8 mouse cellular contexts compared by ENCODE assay signal in the genomic region with DNA sequence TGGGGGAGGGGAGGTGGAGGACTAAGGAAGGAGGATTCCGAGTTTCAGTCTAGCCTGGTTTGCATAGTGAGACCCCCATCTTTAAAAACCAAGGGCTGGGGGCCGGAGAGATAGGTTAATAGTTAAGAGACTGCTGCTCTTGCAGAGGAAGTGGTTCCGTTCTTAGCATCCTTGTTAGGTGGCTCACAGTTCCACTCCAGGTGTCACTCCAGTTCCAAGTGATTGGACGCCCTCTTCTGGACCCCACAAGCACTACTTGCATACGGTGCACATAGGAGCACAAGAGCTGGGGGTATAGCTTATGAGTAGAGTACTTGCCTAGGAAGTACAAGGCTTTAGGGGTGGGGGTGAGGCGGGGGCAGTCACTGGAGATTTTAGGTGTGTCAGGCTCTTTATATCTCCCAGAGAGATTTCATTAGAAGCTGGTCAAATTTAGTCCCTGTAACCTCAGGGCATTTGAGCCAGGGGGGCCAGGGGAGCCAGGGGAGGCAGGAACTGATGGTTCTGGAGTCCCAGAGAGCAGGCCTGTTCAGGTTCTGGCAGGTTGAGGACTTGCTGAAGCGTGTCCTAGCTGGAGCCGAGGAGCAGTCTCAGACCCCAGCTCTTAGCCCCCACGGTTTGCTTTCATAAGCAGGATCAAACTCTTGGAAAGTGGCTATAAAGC. TPM values are rescaled to one million over a fixed set of nuclear protein-coding genes. Genes with fewer than 3 reads are reported as not detected.
DNase-seq lines count a peak whose midpoint lies in the region; ATAC-seq and TF ChIP-seq lines count a peak whose summit lies in the region.

No protein-coding gene starts in this region.

- 20% methylated on average over 9 of the region's 9 CpGs for WGBS in forebrain, embryonic 15.5 days
- 37% methylated on average over 9 of the region's 9 CpGs for WGBS in intestine, postnatal 0 days
- WGBS in liver, embryonic 15.5 days (ENCODE audit: insufficient replicate concordance) = 13% methylated on average over 9 of the region's 9 CpGs

- H3K27ac ChIP-seq in forebrain, embryonic 15.5 days (replicated peaks) = no peak overlapping the region
- no peak overlapping the region for H3K27ac ChIP-seq in intestine, postnatal 0 days (ENCODE audit: low read depth, low read length)
- H3K27ac ChIP-seq in liver, embryonic 15.5 days (replicated peaks) = no peak overlapping the region

- peak overlapping the region; percentile 68 for H3K4me3 ChIP-seq in forebrain, embryonic 15.5 days
- peak overlapping the region; percentile 85 for H3K4me3 ChIP-seq in intestine, postnatal 0 days (ENCODE audit: low read depth, low read length)
- peak overlapping the region; percentile 76 for H3K4me3 ChIP-seq in liver, embryonic 15.5 days (replicated peaks)

- H3K9ac ChIP-seq in forebrain, embryonic 15.5 days (replicated peaks) = no peak overlapping the region
- no peak overlapping the region for H3K9ac ChIP-seq in intestine, postnatal 0 days (ENCODE audit: low read depth, low read length)
- H3K9ac ChIP-seq in liver, embryonic 15.5 days = peak overlapping the region; percentile 68

- peak overlapping the region; percentile 95 for H3K4me2 ChIP-seq in forebrain, embryonic 15.5 days (replicated peaks)
- H3K4me2 ChIP-seq in intestine, postnatal 0 days (replicated peaks; ENCODE audit: low read depth) = peak overlapping the region; percentile 86
- peak overlapping the region; percentile 99 for H3K4me2 ChIP-seq in liver, embryonic 15.5 days

- H3K36me3 ChIP-seq in forebrain, embryonic 15.5 days = no peaks in the 10 kb centered on the region
- no peaks in the 10 kb centered on the region for H3K36me3 ChIP-seq in intestine, postnatal 0 days (ENCODE audit: control insufficient read depth, insufficient read depth)
- no peaks in the 10 kb centered on the region for H3K36me3 ChIP-seq in liver, embryonic 15.5 days (replicated peaks)

- TF ChIP-seq CTCF in intestine, postnatal 0 days (IDR thresholded peaks at IDR 0.05; ENCODE audit: low read depth) = peak; percentile 79

- H3K4me1 ChIP-seq in forebrain, embryonic 15.5 days = peaks cover 27% of the 10 kb centered on the region
- no peaks in the 10 kb centered on the region for H3K4me1 ChIP-seq in intestine, postnatal 0 days (replicated peaks; ENCODE audit: control insufficient read depth, insufficient read depth, low read length)
- H3K4me1 ChIP-seq in liver, embryonic 15.5 days (replicated peaks) = peaks cover 24% of the 10 kb centered on the region

- H3K27me3 ChIP-seq in forebrain, embryonic 15.5 days = no peaks in the 10 kb centered on the region
- no peaks in the 10 kb centered on the region for H3K27me3 ChIP-seq in intestine, postnatal 0 days (replicated peaks; ENCODE audit: control insufficient read depth, insufficient read depth, low read length)
- peaks cover 59% of the 10 kb centered on the region for H3K27me3 ChIP-seq in liver, embryonic 15.5 days

- no peaks in the 10 kb centered on the region for H3K9me3 ChIP-seq in forebrain, embryonic 15.5 days
- H3K9me3 ChIP-seq in intestine, postnatal 0 days (ENCODE audit: control insufficient read depth) = no peaks in the 10 kb centered on the region
- H3K9me3 ChIP-seq in liver, embryonic 15.5 days (replicated peaks) = no peaks in the 10 kb centered on the region

- DNase-seq in right cerebral cortex, postnatal 10 days (ENCODE audit: low spot score in 2 of 2) = peak; percentile 46 to 56
- no peak for DNase-seq in right cerebral cortex, adult 18-20 months
- DNase-seq in c-Kit-positive CD71-negative TER-119-negative erythroid progenitor cells, embryonic 14.5 days (ENCODE audit: low read depth) = peak; percentile 67
- peak; percentile 50 to 69 for DNase-seq in natural killer cell, adult 2 months (ENCODE audit: low spot score in 2 of 2)
- DNase-seq in thymus, postnatal 4 days = peak; percentile 84

- no peak for ATAC-seq in forebrain, embryonic 15.5 days (replicated peaks)
- no peak for ATAC-seq in intestine, postnatal 0 days
- no peak for ATAC-seq in liver, embryonic 15.5 days (ENCODE audit: insufficient read depth)

RNA-seq across cellular contexts. Expression of a gene that starts 1.5 kb away (rescaled TPM):
- polyA plus RNA-seq in forebrain, embryonic 15.5 days (2015; fragmentation: Nextera tagmentation; extraction: Ambion mirVana) = 42.3 and 46.5 TPM in 2 replicates
- 9.6 and 9.9 TPM in 2 replicates for polyA plus RNA-seq in intestine, postnatal 0 days (2015; fragmentation: Nextera tagmentation; extraction: Ambion mirVana)
- polyA plus RNA-seq in liver, embryonic 15.5 days (2015; fragmentation: Nextera tagmentation; extraction: Ambion mirVana) = 4.4 and 4.9 TPM in 2 replicates
